ENCODE assay signal across 9 mouse cellular contexts in the genomic region with DNA sequence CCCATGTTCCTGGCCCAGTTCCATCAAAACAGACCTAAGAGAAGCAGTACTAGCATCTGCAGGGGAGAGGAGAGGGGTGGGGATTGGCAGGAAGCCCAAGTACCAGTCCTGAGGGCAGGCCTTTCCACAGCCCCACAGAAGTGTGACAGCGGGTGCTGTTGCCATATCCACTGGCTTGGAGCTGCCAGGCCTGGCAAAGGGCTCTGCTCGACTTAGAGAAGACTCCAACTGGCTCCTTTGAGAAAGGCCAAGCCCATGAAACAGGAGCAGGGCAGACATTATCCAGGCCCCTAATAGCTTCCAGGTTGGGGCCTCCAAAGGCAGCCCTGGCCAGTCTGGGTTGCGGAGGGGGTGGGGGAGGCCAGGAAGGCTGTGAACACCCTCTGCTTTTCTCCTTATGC. TPM values are rescaled to one million over a fixed set of nuclear protein-coding genes. Genes with fewer than 3 reads are reported as not detected.
DNase-seq lines count a peak whose midpoint lies in the region; ATAC-seq and TF ChIP-seq lines count a peak whose summit lies in the region.
"Had no signal": no experiment of that assay in that cellular context is flagged by ENCODE, and none has a peak within 500 bp of the region (broad histone marks: within the 10 kb centered on the region; RNA-seq: fewer than 3 reads in every experiment).

No protein-coding gene starts in this region.

- intact Hi-C loops in heart, postnatal 25 days (cut with DNase I) = no loop called here

- peak; percentile 25; the same call in 1 of the 2 replicates for ATAC-seq in heart, embryonic 11.5 days (replicated peaks; ENCODE audit: insufficient number of reproducible peaks, low FRiP score, low TSS enrichment)
- no peak for ATAC-seq in megakaryocyte progenitor cell, adult 5-6 weeks (replicated peaks; ENCODE audit: poor library complexity)

- DNase-seq in heart, postnatal 25 days (ENCODE audit: low spot score) = no peak
- DNase-seq in 3134 (ENCODE audit: extremely low read depth, insufficient read length, low spot score) = peak; percentile 73
- peak; percentile 75 for DNase-seq in kidney, postnatal 14 days
- no peak for DNase-seq in layer of hippocampus, postnatal 25 days (ENCODE audit: extremely low spot score in 1 of 2, low spot score in 1 of 2)
- no peak for DNase-seq in urinary bladder, postnatal 25 days (ENCODE audit: low spot score)

- H3K27me3 ChIP-seq in heart, embryonic 11.5 days (ENCODE audit: control insufficient read depth, insufficient read depth, low read length) = peaks cover 9% of the 10 kb centered on the region

- H3K4me2 ChIP-seq in heart, embryonic 11.5 days = peak overlapping the region; percentile 18

- H3K4me1 ChIP-seq in heart, embryonic 11.5 days (ENCODE audit: control insufficient read depth, insufficient read depth, low read length) = peaks cover 50% of the 10 kb centered on the region
- peaks cover 18% of the 10 kb centered on the region for H3K4me1 ChIP-seq in embryonic fibroblast, embryonic 13.5 days (ENCODE audit: control insufficient read depth, insufficient read depth, low read length)

- peaks cover 13% of the 10 kb centered on the region; the same call in 1 of the 2 replicates for H3K36me3 ChIP-seq in heart, embryonic 11.5 days (ENCODE audit: control insufficient read depth, insufficient read depth, low read length)

- H3K9ac ChIP-seq in heart, embryonic 11.5 days (ENCODE audit: low read depth, low read length) = no peak overlapping the region

- 27% methylated on average over 3 of the region's 3 CpGs for WGBS in heart, embryonic 11.5 days (ENCODE audit: insufficient replicate concordance)

- H3K4me3 ChIP-seq in heart, embryonic 11.5 days (ENCODE audit: low read depth, low read length) = no peak overlapping the region
- H3K4me3 ChIP-seq in embryonic fibroblast, embryonic 13.5 days (ENCODE audit: insufficient read depth, low read length) = no peak overlapping the region
- H3K4me3 ChIP-seq: megakaryocyte, embryonic 14.5 days had no signal

- peak overlapping the region; percentile 64 for H3K27ac ChIP-seq in heart, embryonic 11.5 days (ENCODE audit: low read depth, low read length)
- H3K27ac ChIP-seq in embryonic fibroblast, embryonic 13.5 days (ENCODE audit: insufficient read depth, low read length) = peak overlapping the region; percentile 82

- no peaks in the 10 kb centered on the region for H3K9me3 ChIP-seq in heart, embryonic 11.5 days (replicated peaks; ENCODE audit: control insufficient read depth, low read length)

- no peak for TF ChIP-seq CTCF in embryonic fibroblast, embryonic 13.5 days (IDR thresholded peaks at IDR 0.05; ENCODE audit: borderline replicate concordance, insufficient read depth, low read length)

- TF ChIP-seq POLR2A in embryonic fibroblast, embryonic 13.5 days (IDR thresholded peaks at IDR 0.05; ENCODE audit: low read depth, low read length) = 0 out of 2 replicates have a peak, but pooled peaks have one; percentile 4

RNA-seq across cellular contexts. Expression of gene Ccdc102a, which starts 3.2 kb away (rescaled TPM):
- polyA plus RNA-seq in heart, embryonic 11.5 days (2014; fragmentation: Nextera tagmentation; extraction: Ambion mirVana) = 22.8 and 24.8 TPM in 2 replicates
- total RNA-seq in heart, postnatal 25 days (2021) = 1 to 10 TPM; 6.3 to 7.2 TPM
- 39.2 and 43.7 TPM in 2 replicates for polyA plus RNA-seq in embryonic fibroblast, embryonic 13.5 days (2011; ENCODE audit: insufficient read length, low read depth, missing spikeins)
- total RNA-seq in layer of hippocampus, postnatal 25 days (2021) = 1 to 10 TPM; 2.0 to 2.3 TPM
- total RNA-seq in megakaryocyte progenitor cell, adult 5-6 weeks (2015) = 0.25 and 0.32 TPM in 2 replicates
- total RNA-seq in megakaryocyte progenitor cell, adult 5-6 weeks (2017) = 1.2 and 1.3 TPM in 2 replicates

RNA-seq across cellular contexts. Expression of gene Adgrg5, which starts 8.8 kb away (rescaled TPM):
- 0.10 and 0.47 TPM in 2 replicates for polyA plus RNA-seq in heart, embryonic 11.5 days (2014; fragmentation: Nextera tagmentation; extraction: Ambion mirVana)
- under 1 TPM; 0.29 to 0.34 TPM for total RNA-seq in heart, postnatal 25 days (2021)
- polyA plus RNA-seq in embryonic fibroblast, embryonic 13.5 days (2011; ENCODE audit: insufficient read length, low read depth, missing spikeins) = 0.49 and 0.63 TPM in 2 replicates
- under 1 TPM in 1 of 2 experiments, not detected in 1; 0.87 TPM for total RNA-seq in layer of hippocampus, postnatal 25 days (2021)
- 0.17 TPM in 1 of 2 replicates, not detected in the other for total RNA-seq in megakaryocyte progenitor cell, adult 5-6 weeks (2015)
- not detected in 2 replicates for total RNA-seq in megakaryocyte progenitor cell, adult 5-6 weeks (2017)

RNA-seq across cellular contexts. Expression of gene Dok4, which starts 38.6 kb away (rescaled TPM):
- polyA plus RNA-seq in heart, embryonic 11.5 days (2014; fragmentation: Nextera tagmentation; extraction: Ambion mirVana) = 46.2 and 57.7 TPM in 2 replicates
- total RNA-seq in heart, postnatal 25 days (2021) = 10 to 100 TPM; 17.5 to 21.4 TPM
- polyA plus RNA-seq in embryonic fibroblast, embryonic 13.5 days (2011; ENCODE audit: insufficient read length, low read depth, missing spikeins) = 8.7 and 9.3 TPM in 2 replicates
- total RNA-seq in layer of hippocampus, postnatal 25 days (2021) = 10 to 100 TPM; 31.2 to 32.7 TPM
- total RNA-seq in megakaryocyte progenitor cell, adult 5-6 weeks (2015) = 0.49 TPM in 1 of 2 replicates, not detected in the other
- total RNA-seq in megakaryocyte progenitor cell, adult 5-6 weeks (2017) = 0.14 and 0.37 TPM in 2 replicates

RNA-seq across cellular contexts. Expression of gene Polr2c, which starts 57.5 kb away (rescaled TPM):
- 141 and 143 TPM in 2 replicates for polyA plus RNA-seq in heart, embryonic 11.5 days (2014; fragmentation: Nextera tagmentation; extraction: Ambion mirVana)
- 10 to 100 TPM; 57.5 to 64.3 TPM for total RNA-seq in heart, postnatal 25 days (2021)
- 84.6 and 92.0 TPM in 2 replicates for polyA plus RNA-seq in embryonic fibroblast, embryonic 13.5 days (2011; ENCODE audit: insufficient read length, low read depth, missing spikeins)
- total RNA-seq in layer of hippocampus, postnatal 25 days (2021) = 10 to 100 TPM; 65.6 to 67.4 TPM
- 64.3 and 66.4 TPM in 2 replicates for total RNA-seq in megakaryocyte progenitor cell, adult 5-6 weeks (2015)
- 55.2 and 65.0 TPM in 2 replicates for total RNA-seq in megakaryocyte progenitor cell, adult 5-6 weeks (2017)

RNA-seq across cellular contexts. Expression of gene Adgrg1, which starts 59.9 kb away (rescaled TPM):
- polyA plus RNA-seq in heart, embryonic 11.5 days (2014; fragmentation: Nextera tagmentation; extraction: Ambion mirVana) = 6.4 and 7.5 TPM in 2 replicates
- total RNA-seq in heart, postnatal 25 days (2021) = 10 to 100 TPM; 38.6 to 48.7 TPM
- 3.1 and 3.4 TPM in 2 replicates for polyA plus RNA-seq in embryonic fibroblast, embryonic 13.5 days (2011; ENCODE audit: insufficient read length, low read depth, missing spikeins)
- total RNA-seq in layer of hippocampus, postnatal 25 days (2021) = 100 to 1,000 TPM; 101 to 103 TPM
- 88.4 and 140 TPM in 2 replicates for total RNA-seq in megakaryocyte progenitor cell, adult 5-6 weeks (2015)
- 48.8 and 85.6 TPM in 2 replicates for total RNA-seq in megakaryocyte progenitor cell, adult 5-6 weeks (2017)

Comparison
In these comparisons a context has a peak if more than half of its experiments do, and no peak if none do; other contexts are left out.
1. DNase-seq: peak in 3134 (single experiment) and kidney, postnatal 14 days (single experiment); none in heart, postnatal 25 days (single experiment), layer of hippocampus, postnatal 25 days (0 of 2) and urinary bladder, postnatal 25 days (single experiment).
2. RNA of gene Dok4, which starts 38.6 kb away (total RNA-seq): 31.2 to 32.7 TPM in layer of hippocampus, postnatal 25 days and 17.5 to 21.4 TPM in heart, postnatal 25 days; 0.14 to 0.49 TPM in megakaryocyte progenitor cell, adult 5-6 weeks; every median in the first group is over 10 times any median in the second.